ENCODE assay signal across 22 mouse cellular contexts in the genomic region with DNA sequence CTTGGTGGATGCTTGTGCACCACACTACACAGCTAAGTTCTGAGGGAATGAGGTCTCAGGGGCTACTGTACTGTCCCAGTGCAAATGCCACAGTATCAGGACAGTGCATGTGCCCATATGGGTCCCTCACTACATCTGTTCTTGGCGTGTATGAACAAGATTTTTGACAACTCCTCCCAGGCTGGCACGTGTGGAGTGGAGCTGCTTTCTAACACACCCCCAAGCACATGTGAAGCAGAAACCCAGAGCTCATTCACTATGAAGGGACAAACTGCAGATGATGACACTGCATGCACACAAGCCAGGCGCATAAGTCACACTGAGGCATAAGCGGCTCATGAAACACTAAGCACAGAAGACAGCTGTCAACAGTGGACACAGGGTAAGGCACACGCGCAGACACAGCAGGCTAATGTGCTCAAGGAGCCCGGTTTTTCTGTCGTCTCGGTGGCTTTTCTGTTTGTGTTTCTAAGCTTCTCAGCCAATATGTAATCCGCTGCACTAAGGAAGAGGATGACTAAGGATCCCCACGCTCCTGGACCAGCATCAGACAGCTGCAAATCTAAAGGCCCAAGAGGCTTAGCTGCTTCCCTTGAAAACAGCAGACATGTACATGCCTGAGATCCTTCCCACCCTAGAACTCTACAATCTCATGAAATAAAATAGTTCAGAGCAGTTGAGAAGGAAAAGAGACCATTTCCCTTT. TPM values are rescaled to one million over a fixed set of nuclear protein-coding genes. Genes with fewer than 3 reads are reported as not detected.
DNase-seq lines count a peak whose midpoint lies in the region; ATAC-seq and TF ChIP-seq lines count a peak whose summit lies in the region.
"Had no signal": no experiment of that assay in that cellular context is flagged by ENCODE, and none has a peak within 500 bp of the region (broad histone marks: within the 10 kb centered on the region; RNA-seq: fewer than 3 reads in every experiment).

No protein-coding gene starts in this region.

- no peak overlapping the region for H3K4me3 ChIP-seq in forebrain, embryonic 14.5 days (ENCODE audit: low read depth, low read length)
- H3K4me3 ChIP-seq in forebrain, embryonic 15.5 days = no peak overlapping the region
- H3K4me3 ChIP-seq: erythroblast, embryonic 14.5 days; heart, embryonic 10.5 days; heart, embryonic 15.5 days; liver, embryonic 15.5 days; midbrain, embryonic 12.5 days; neural tube, embryonic 13.5 days; stomach, embryonic 15.5 days had no signal

- TF ChIP-seq POLR2A in brain, embryonic 14.5 days (IDR thresholded peaks at IDR 0.05; ENCODE audit: borderline replicate concordance, extremely low read depth, insufficient read depth, insufficient read length, poor library complexity, severe bottlenecking) = no peak

- no peaks in the 10 kb centered on the region for H3K9me3 ChIP-seq in forebrain, embryonic 14.5 days (replicated peaks; ENCODE audit: control insufficient read depth, low read length)
- no peaks in the 10 kb centered on the region for H3K9me3 ChIP-seq in forebrain, embryonic 15.5 days
- H3K9me3 ChIP-seq: heart, embryonic 10.5 days; heart, embryonic 15.5 days; liver, embryonic 15.5 days; midbrain, embryonic 12.5 days; neural tube, embryonic 13.5 days; stomach, embryonic 15.5 days had no signal

- peak; percentile 22 for DNase-seq in forebrain, embryonic 14.5 days (ENCODE audit: low spot score)
- DNase-seq in heart, adult 11 months = peak; percentile 86
- DNase-seq in heart, adult 8-10 months (ENCODE audit: low spot score) = no peak
- DNase-seq in 3T3-L1 (ENCODE audit: low read depth, low spot score) = peak; percentile 16
- DNase-seq in brain, embryonic 14.5 days (ENCODE audit: low read depth) = peak; percentile 54
- no peak for DNase-seq in kidney, postnatal 10 days
- DNase-seq: cerebellum, adult 8-10 months; cerebellum, postnatal 25 days; gastrocnemius, postnatal 10 days; kidney, adult 18-20 months; kidney, postnatal 4 days; lung, embryonic 14.5 days; lung, postnatal 14 days had no signal

- no peaks in the 10 kb centered on the region for H3K4me1 ChIP-seq in forebrain, embryonic 14.5 days (ENCODE audit: control insufficient read depth, insufficient read depth, low read length)
- peaks cover 13% of the 10 kb centered on the region; the same call in 1 of the 2 replicates for H3K4me1 ChIP-seq in forebrain, embryonic 15.5 days
- H3K4me1 ChIP-seq: midbrain, embryonic 12.5 days; neural tube, embryonic 13.5 days; stomach, embryonic 15.5 days had no signal

- no peaks in the 10 kb centered on the region for H3K27me3 ChIP-seq in forebrain, embryonic 14.5 days (replicated peaks; ENCODE audit: control insufficient read depth, insufficient read depth, low read length)
- H3K27me3 ChIP-seq in forebrain, embryonic 15.5 days = no peaks in the 10 kb centered on the region
- H3K27me3 ChIP-seq: heart, embryonic 15.5 days; liver, embryonic 15.5 days; midbrain, embryonic 12.5 days; neural tube, embryonic 13.5 days; stomach, embryonic 15.5 days had no signal

- 81% methylated on average over 11 of the region's 11 CpGs for WGBS in forebrain, embryonic 14.5 days
- WGBS in forebrain, embryonic 15.5 days = 74% methylated on average over 11 of the region's 11 CpGs

- no peak overlapping the region for H3K9ac ChIP-seq in forebrain, embryonic 14.5 days (ENCODE audit: low read length)
- no peak overlapping the region for H3K9ac ChIP-seq in forebrain, embryonic 15.5 days (replicated peaks)
- H3K9ac ChIP-seq: heart, embryonic 15.5 days; liver, embryonic 15.5 days; lung, embryonic 14.5 days; midbrain, embryonic 12.5 days; neural tube, embryonic 13.5 days; stomach, embryonic 15.5 days had no signal

- no peak for TF ChIP-seq CTCF in brain, embryonic 14.5 days (IDR thresholded peaks at IDR 0.05; ENCODE audit: borderline replicate concordance, extremely low read depth, insufficient read depth, insufficient read length)

- ATAC-seq in forebrain, embryonic 14.5 days = no peak
- ATAC-seq in forebrain, embryonic 15.5 days (replicated peaks) = no peak
- ATAC-seq: hindbrain, embryonic 16.5 days had no signal

- no peak overlapping the region for H3K27ac ChIP-seq in forebrain, embryonic 14.5 days (ENCODE audit: low read depth, low read length)
- H3K27ac ChIP-seq in forebrain, embryonic 15.5 days (replicated peaks) = no peak overlapping the region; the same call in 1 of the 2 replicates
- H3K27ac ChIP-seq: heart, embryonic 10.5 days; heart, embryonic 15.5 days; liver, embryonic 15.5 days; midbrain, embryonic 12.5 days; neural tube, embryonic 13.5 days; stomach, embryonic 15.5 days had no signal

- no peak overlapping the region for H3K4me2 ChIP-seq in forebrain, embryonic 14.5 days (ENCODE audit: low read length)
- no peak overlapping the region for H3K4me2 ChIP-seq in forebrain, embryonic 15.5 days (replicated peaks)
- H3K4me2 ChIP-seq: heart, embryonic 15.5 days; liver, embryonic 15.5 days; lung, embryonic 14.5 days; midbrain, embryonic 12.5 days; neural tube, embryonic 13.5 days; stomach, embryonic 15.5 days had no signal

- H3K36me3 ChIP-seq in forebrain, embryonic 14.5 days (ENCODE audit: control insufficient read depth, insufficient read depth, low read length) = peaks cover 30% of the 10 kb centered on the region
- H3K36me3 ChIP-seq in forebrain, embryonic 15.5 days = peaks cover 6% of the 10 kb centered on the region; the same call in 1 of the 2 replicates

RNA-seq across cellular contexts. Expression of gene Map3k4, which starts 41.9 kb away (rescaled TPM):
- polyA plus RNA-seq in forebrain, embryonic 14.5 days (2014; fragmentation: Nextera tagmentation; extraction: Ambion mirVana) = 25.3 and 29.2 TPM in 2 replicates
- 37.4 and 47.3 TPM in 2 replicates for polyA plus RNA-seq in forebrain, embryonic 15.5 days (2015; fragmentation: Nextera tagmentation; extraction: Ambion mirVana)
- 10 to 100 TPM; 39.7 to 57.5 (median 49.8) TPM for total RNA-seq in heart, adult 8-10 months (2022)
- 18.3 and 28.6 TPM in 2 replicates for polyA plus RNA-seq in brain, embryonic 14.5 days (2012; rRNA removed)

Comparison
In these comparisons a context has a peak if more than half of its experiments do, and no peak if none do; other contexts are left out.
1. DNase-seq: peak in forebrain, embryonic 14.5 days (single experiment), heart, adult 11 months (single experiment), 3T3-L1 (single experiment) and brain, embryonic 14.5 days (single experiment); none in heart, adult 8-10 months (single experiment) and kidney, postnatal 10 days (single experiment).